Mouse (Mus musculus) lung, embryonic 14.5 days (tissue): Measurements from ENCODE around the gene Lemd2. TPM values are rescaled to one million over a fixed set of nuclear protein-coding genes. Genes with fewer than 3 reads are reported as not detected.

Experiments
- ATAC-seq: fragments of 200-750 bp; cut with Nextera tagmentation; 2 replicates; pipeline ENCODE4 v1.8.0; 2017; ENCODE audit warnings: mild to moderate bottlenecking, moderate TSS enrichment, moderate library complexity; ENCODE audit not compliant: insufficient read depth
- DNase-seq: peaks from one replicate; pipeline ENCODE4 v3.0.0-alpha.2; 2015
- H3K27ac ChIP-seq: fragments of 300-500 bp; sonication (generic); 2 replicates; pipeline ENCODE4 v1.5.1; 2014; ENCODE audit warnings: low read depth, mild to moderate bottlenecking, moderate library complexity
- H3K27me3 ChIP-seq: fragments of 300-500 bp; sonication (generic); 2 replicates; pipeline ENCODE4 v1.6.1; 2014; ENCODE audit warnings: low read length, control low read depth; ENCODE audit not compliant: insufficient read depth
- H3K36me3 ChIP-seq: fragments of 300-500 bp; sonication (generic); 2 replicates; pipeline ENCODE4 v1.6.1; 2014; ENCODE audit warnings: control low read depth; ENCODE audit not compliant: insufficient read depth
- H3K4me1 ChIP-seq: fragments of 300-500 bp; sonication (generic); 2 replicates; pipeline ENCODE4 v1.6.1; 2014; ENCODE audit warnings: antibody characterized with exemption, control low read depth; ENCODE audit not compliant: insufficient read depth
- H3K4me2 ChIP-seq: fragments of 300-500 bp; sonication (generic); 2 replicates; pipeline ENCODE4 v1.6.1; 2014; ENCODE audit warnings: mild to moderate bottlenecking
- H3K4me3 ChIP-seq: fragments of 300-500 bp; sonication (generic); 2 replicates; pipeline ENCODE4 v1.5.1; 2014; ENCODE audit warnings: low read depth, low read length
- H3K9ac ChIP-seq: fragments of 300-500 bp; sonication (generic); 2 replicates; pipeline ENCODE4 v1.6.1; 2014
- H3K9me3 ChIP-seq: fragments of 300-500 bp; sonication (generic); 2 replicates; pipeline ENCODE4 v1.6.1; 2016; ENCODE audit warnings: low read depth, low read length, control low read depth
- CTCF ChIP-seq: IDR thresholded peaks from 2 replicates; pipeline ENCODE4 v1.5.1; 2016; ENCODE audit warnings: antibody characterized with exemption, low read depth
- WGBS: fragments of 180-500 bp; shearing (Covaris S2); extraction: QIAGEN DNeasy Blood & Tissue Kit; methylation state at CpG from one replicate; pipeline ENCODE4 v1.1.7; 2014; 5-methylcytosine and 5-hydroxymethylcytosine counted together
- polyA plus RNA-seq: library from polyadenylated mRNA; unstranded; fragments of >200 nt; fragmentation: Nextera tagmentation; extraction: Ambion mirVana; gene quantifications from 2 replicates; pipeline ENCODE4 v1.2.1, GENCODE M21; 2014

The Lemd2 gene
- polyA plus RNA-seq, 1 experiment from 2014 or later = 20.4 TPM

DNA sequence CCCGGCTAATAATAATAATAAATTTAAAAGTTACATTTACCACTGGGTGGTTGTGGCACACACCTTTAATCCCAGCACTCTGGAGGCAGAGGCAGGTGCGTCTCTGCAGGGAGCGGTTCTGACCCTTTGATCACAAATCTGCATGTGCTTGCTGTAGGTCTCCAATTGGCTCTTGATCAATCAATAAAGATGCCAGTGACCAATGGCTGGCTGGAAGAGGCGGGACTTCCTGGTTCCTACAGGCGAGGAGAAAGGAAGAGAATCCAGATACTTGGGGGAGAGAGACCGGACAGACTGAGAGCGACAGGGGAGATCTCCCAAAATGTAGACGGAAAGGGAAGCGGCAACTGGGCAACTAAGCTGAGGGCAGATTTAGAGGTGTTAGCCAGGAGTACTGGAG, 26.2 kb downstream of the Lemd2 start:
- H3K27me3 ChIP-seq = no peaks in the 10 kb centered on the region
- no peak for TF ChIP-seq CTCF
- no peaks in the 10 kb centered on the region for H3K36me3 ChIP-seq
- H3K4me2 ChIP-seq = no peak overlapping the region
- no peak overlapping the region for H3K9ac ChIP-seq
- no peak overlapping the region for H3K4me3 ChIP-seq
- WGBS = 92% methylated on average over 9 of the region's 9 CpGs
- ATAC-seq (no peak), DNase-seq (no peak)
- H3K27ac ChIP-seq = no peak overlapping the region
- no peaks in the 10 kb centered on the region for H3K9me3 ChIP-seq
- no peaks in the 10 kb centered on the region for H3K4me1 ChIP-seq

- DNase-seq (no peak), ATAC-seq (no peak)
- no peaks in the 10 kb centered on the region for H3K9me3 ChIP-seq
- H3K36me3 ChIP-seq = no peaks in the 10 kb centered on the region
- WGBS = 81% methylated on average over 4 of the region's 4 CpGs
- H3K4me2 ChIP-seq = no peak overlapping the region
- H3K9ac ChIP-seq = no peak overlapping the region
- no peak overlapping the region for H3K4me3 ChIP-seq
- no peaks in the 10 kb centered on the region for H3K4me1 ChIP-seq
- H3K27me3 ChIP-seq = no peaks in the 10 kb centered on the region
- TF ChIP-seq CTCF = no peak
- H3K27ac ChIP-seq = no peak overlapping the region
These were observed 27.5 kb downstream of the Lemd2 start for GRCm38 (mm10) chr17:27176754-27177153.

GRCm38 (mm10) chr17:27176287-27176686, 28.0 kb downstream of the Lemd2 start:
- Histone ChIP-seq H3K36me3 (no peaks in the 10 kb centered on the region), H3K4me3 (no peak overlapping the region), H3K4me1 (no peaks in the 10 kb centered on the region), H3K27ac (no peak overlapping the region), H3K9me3 (no peaks in the 10 kb centered on the region), H3K4me2 (no peak overlapping the region), H3K27me3 (no peaks in the 10 kb centered on the region), H3K9ac (no peak overlapping the region)
- DNase-seq (no peak), ATAC-seq (no peak)
- 72% methylated on average over 3 of the region's 3 CpGs for WGBS
- no peak for TF ChIP-seq CTCF

DNA sequence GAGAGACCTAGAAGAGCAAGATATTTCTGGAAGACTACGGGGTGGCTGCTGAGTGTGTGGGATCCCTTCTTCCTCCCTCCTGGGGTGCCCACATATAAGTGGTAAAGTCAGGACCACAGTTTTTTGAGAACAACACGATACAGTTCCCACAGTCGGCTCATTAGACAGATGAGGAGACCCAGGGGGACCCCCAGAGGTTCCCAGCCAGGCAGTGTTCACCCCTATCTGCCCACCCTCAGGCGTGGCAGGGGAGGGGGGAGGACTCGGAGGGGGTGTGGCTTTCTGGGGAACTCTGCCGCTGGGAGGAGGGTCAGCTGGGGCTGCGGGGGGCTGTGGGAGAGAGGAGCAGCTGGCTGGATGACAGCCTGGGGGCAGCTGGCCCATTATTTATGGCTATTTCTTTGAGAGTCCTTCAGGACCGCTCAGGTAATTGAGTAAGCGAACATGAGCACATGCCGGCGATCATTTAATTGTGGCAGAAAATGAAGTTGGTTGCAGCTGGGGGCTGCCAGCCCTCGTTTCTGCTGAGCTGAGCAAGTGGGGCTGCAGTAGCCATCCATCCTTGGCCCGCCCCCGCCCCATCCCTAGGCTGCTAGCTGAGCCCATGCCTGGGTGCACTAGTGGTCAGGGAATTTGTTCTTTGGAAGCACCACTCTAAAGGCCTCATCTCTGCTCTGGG, 28.9 kb downstream of the Lemd2 start:
- no peaks in the 10 kb centered on the region for H3K9me3 ChIP-seq
- H3K4me1 ChIP-seq = no peaks in the 10 kb centered on the region
- TF ChIP-seq CTCF = no peak
- no peaks in the 10 kb centered on the region for H3K36me3 ChIP-seq
- no peak overlapping the region for H3K9ac ChIP-seq
- no peaks in the 10 kb centered on the region for H3K27me3 ChIP-seq
- WGBS = 28% methylated on average over 14 of the region's 14 CpGs
- DNase-seq (no peak), ATAC-seq (no peak)
- H3K4me3 ChIP-seq = no peak overlapping the region
- no peak overlapping the region for H3K27ac ChIP-seq
- H3K4me2 ChIP-seq = no peak overlapping the region

DNA sequence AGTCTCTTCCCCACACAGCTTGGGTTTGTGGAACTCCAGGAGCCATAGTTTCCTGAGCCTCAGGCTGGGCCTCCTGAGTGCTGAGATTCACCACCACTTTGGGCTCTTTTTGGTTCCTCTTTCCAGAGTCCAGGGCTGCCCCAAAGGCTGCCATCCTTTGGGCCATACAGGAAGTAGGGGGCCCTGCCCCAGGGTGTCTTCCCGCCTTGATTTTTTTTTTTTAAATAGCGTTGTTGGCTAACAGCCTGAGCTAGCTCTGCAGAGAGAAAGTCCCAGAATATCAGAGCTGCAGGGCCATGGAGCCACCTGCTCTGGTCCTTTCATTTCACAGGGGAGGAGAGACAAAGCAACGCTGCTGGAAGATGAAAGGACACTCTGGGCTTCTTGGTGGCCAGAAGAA, 30.6 kb downstream of the Lemd2 start:
- no peak for ATAC-seq
- 62% methylated on average over 3 of the region's 3 CpGs for WGBS
- no peaks in the 10 kb centered on the region for H3K27me3 ChIP-seq
- no peak overlapping the region for H3K4me2 ChIP-seq
- no peaks in the 10 kb centered on the region for H3K9me3 ChIP-seq
- H3K4me1 ChIP-seq = no peaks in the 10 kb centered on the region
- DNase-seq = no peak
- no peaks in the 10 kb centered on the region for H3K36me3 ChIP-seq
- no peak for TF ChIP-seq CTCF
- no peak overlapping the region for H3K27ac ChIP-seq
- H3K9ac ChIP-seq = no peak overlapping the region
- no peak overlapping the region for H3K4me3 ChIP-seq

DNA sequence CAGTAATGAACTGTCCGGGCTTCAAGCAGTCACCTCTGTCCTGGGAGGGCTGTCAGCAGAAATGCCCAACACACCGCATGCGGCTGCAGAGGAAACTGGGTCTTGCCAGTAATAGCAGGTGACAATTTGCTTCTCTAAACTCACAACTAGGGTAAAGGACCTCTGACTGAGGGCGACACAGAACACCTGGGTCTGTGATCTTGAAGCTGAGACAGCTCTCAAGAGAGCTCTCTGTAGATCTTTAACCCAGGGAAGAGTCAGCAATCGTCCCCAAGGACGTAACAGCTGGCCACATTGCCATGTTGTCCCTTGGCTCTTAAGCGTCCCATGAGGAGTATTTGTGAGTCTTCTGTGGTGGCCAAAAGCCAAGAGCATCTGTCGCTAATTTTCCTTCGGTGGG, 31.8 kb downstream of the Lemd2 start:
- no peak for ATAC-seq
- Histone ChIP-seq H3K4me2 (no peak overlapping the region), H3K27me3 (no peaks in the 10 kb centered on the region), H3K4me1 (no peaks in the 10 kb centered on the region), H3K9ac (no peak overlapping the region), H3K27ac (no peak overlapping the region), H3K36me3 (no peaks in the 10 kb centered on the region), H3K9me3 (no peaks in the 10 kb centered on the region), H3K4me3 (no peak overlapping the region)
- DNase-seq = no peak
- TF ChIP-seq CTCF = no peak
- whole genome bisulfite sequencing = 59% methylated on average over 9 of the region's 9 CpGs

GRCm38 (mm10) chr17:27171121-27171520, 33.1 kb downstream of the Lemd2 start:
- Histone ChIP-seq H3K4me1 (no peaks in the 10 kb centered on the region), H3K4me3 (no peak overlapping the region), H3K4me2 (no peak overlapping the region), H3K27ac (no peak overlapping the region), H3K9ac (no peak overlapping the region), H3K9me3 (no peaks in the 10 kb centered on the region), H3K36me3 (no peaks in the 10 kb centered on the region), H3K27me3 (no peaks in the 10 kb centered on the region)
- ATAC-seq = no peak
- no peak for DNase-seq
- WGBS = 64% methylated on average over 5 of the region's 5 CpGs
- no peak for TF ChIP-seq CTCF
